Mouse (Mus musculus) gastrocnemius, adult 2 months (tissue): Measurements from ENCODE around the gene Nes. TPM values are rescaled to one million over a fixed set of nuclear protein-coding genes. Genes with fewer than 3 reads are reported as not detected.

Experiments
- DNase-seq: peaks from one replicate; pipeline ENCODE4 v3.0.0; 2022
- H3K27ac ChIP-seq: fragments of 200-600 bp; 2 replicates; pipeline ENCODE4 v1.8.1; 2022; ENCODE audit warnings: mild to moderate bottlenecking
- H3K4me3 ChIP-seq: fragments of 200-600 bp; 2 replicates; pipeline ENCODE4 v1.8.1; 2022; ENCODE audit warnings: mild to moderate bottlenecking, moderate library complexity
- CTCF ChIP-seq: fragments of 200-600 bp; IDR thresholded peaks from 2 replicates; pipeline ENCODE4 v1.8.1; 2022; ENCODE audit warnings: antibody characterized with exemption, mild to moderate bottlenecking, moderate library complexity
- intact Hi-C: fragments of 180-260 bp; cut with DNase I; formaldehyde crosslinking; loops from one replicate; pipeline ENCODE4 v1.15.1; 2025
- total RNA-seq, 2 experiments: library from RNA; stranded (reverse); gene quantifications; 2 replicates each; pipeline ENCODE4 v1.2.3; 2021

Nes gene
- total RNA-seq, 2 experiments from 2014 or later: 9.1 to 17.2 TPM

- H3K4me3 ChIP-seq: no peak overlapping the region
- H3K27ac ChIP-seq: no peak overlapping the region
- peak; percentile 72 for TF ChIP-seq CTCF
- no peak for DNase-seq
- intact Hi-C loops: loop anchor here (1.0 to 5.0 kb wide), 2 partner anchors 62 to 232 kb away; no protein-coding TSS in a partner anchor
Measured at GRCm38 (mm10) chr3:88010634-88011265, 39.9 kb downstream of the Nes start.

- TF ChIP-seq CTCF: no peak
- intact Hi-C loops: loop anchor here (5.0 kb wide), 1 partner anchor 35 kb away; the partner anchor contains the start of gene Naxe
- peak; percentile 94 for DNase-seq
- Histone ChIP-seq H3K27ac (0 out of 2 replicates have a peak overlapping the region, but pooled peaks have one; percentile 35), H3K4me3 (peak overlapping the region; percentile 83)
Measured at GRCm38 (mm10) chr3:88022322-88023191, 51.7 kb downstream of the Nes start.

- Histone ChIP-seq H3K27ac (0 out of 2 replicates have a peak overlapping the region, but pooled peaks have one; percentile 35), H3K4me3 (peak overlapping the region; percentile 83)
- intact Hi-C loops: loop anchor here (5.0 kb wide), 1 partner anchor 34 kb away; the partner anchor contains the start of gene Naxe
- TF ChIP-seq CTCF: no peak
- no peak for DNase-seq
Measured at GRCm38 (mm10) chr3:88023192-88024074, 52.6 kb downstream of the Nes start.

GRCm38 (mm10) chr3:88026823-88027222 is 55.9 kb downstream of the Nes start:
- intact Hi-C loops: loop anchor here (5.0 kb wide), 1 partner anchor 45 kb away; no protein-coding TSS in a partner anchor

GRCm38 (mm10) chr3:88027434-88028186 is 56.7 kb downstream of the Nes start, which contains the start of gene Hapln2:
Hapln2 (minus strand) TSS chr3:88027583.
- intact Hi-C loops: loop anchor here (5.0 kb wide), 1 partner anchor 45 kb away; no protein-coding TSS in a partner anchor
- H3K4me3 ChIP-seq: no peak within 1 kb of the TSS
- TF ChIP-seq CTCF: peak; percentile 64
- H3K27ac ChIP-seq: no peak within 1 kb of the TSS
- DNase-seq: no peak

More at GRCm38 (mm10) chr3:88026823-88027222, 55.9 kb downstream of the Nes start:
- H3K4me3 ChIP-seq: no peak overlapping the region
- DNase-seq: no peak
- no peak for TF ChIP-seq CTCF
- no peak overlapping the region for H3K27ac ChIP-seq

Other genes starting within 250 kb of the Nes start
- under 1 TPM; 0.06 to 0.28 TPM for gene Lrrc71, start 222.5 kb upstream of the Nes start, total RNA-seq
- not detected for gene Ntrk1, start 175.9 kb upstream of the Nes start, total RNA-seq
- not detected for gene Insrr, start 174.1 kb upstream of the Nes start, total RNA-seq
- gene Pear1, start 146.8 kb upstream of the Nes start, total RNA-seq: 1 to 10 TPM; 6.3 to 8.4 TPM
- gene Sh2d2a, start 124.3 kb upstream of the Nes start, total RNA-seq: not detected
- 10 to 100 TPM; 45.5 to 52.8 TPM for gene Prcc, start 85.5 kb upstream of the Nes start, total RNA-seq
- 100 to 1,000 TPM; 212 to 228 TPM for gene Hdgf, start 64.8 kb upstream of the Nes start, total RNA-seq
- gene Mrpl24, start 51.6 kb upstream of the Nes start, total RNA-seq: 10 to 100 TPM; 44.1 to 50.2 TPM
- gene Isg20l2, start 40.8 kb upstream of the Nes start, total RNA-seq: 1 to 10 TPM; 7.6 to 8.1 TPM
- 1 to 10 TPM; 4.7 to 5.0 TPM for gene Rrnad1, start 40.4 kb upstream of the Nes start, total RNA-seq
- gene Crabp2, start 22.4 kb upstream of the Nes start, total RNA-seq: under 1 TPM in 1 of 2 experiments, not detected in 1; 0.42 TPM
- not detected for gene Bcan, start 29.2 kb downstream of the Nes start, total RNA-seq
- gene Hapln2, start 56.5 kb downstream of the Nes start, total RNA-seq: not detected
- 10 to 100 TPM; 17.9 to 19.6 TPM for gene Gpatch4, start 72.0 kb downstream of the Nes start, total RNA-seq
- 10 to 100 TPM; 37.9 to 52.0 TPM for gene Naxe, start 87.4 kb downstream of the Nes start, total RNA-seq
- not detected for gene Ttc24, start 107.2 kb downstream of the Nes start, total RNA-seq
- under 1 TPM; 0.15 to 0.20 TPM for gene Iqgap3, start 110.9 kb downstream of the Nes start, total RNA-seq
- gene Mef2d, start 171.3 kb downstream of the Nes start, total RNA-seq: 100 to 1,000 TPM; 173 to 184 TPM